Mouse (Mus musculus) forebrain, embryonic 15.5 days (tissue): ENCODE measurements at regions not wholly inside any gene's neighbourhood (a gene's known extent, or its start where the extent isn't known, plus 50 kb on each side); places are given as distances from the start of the nearest gene placed in this dataset.

Source experiments
- ATAC-seq: fragments of 200-750 bp; cut with Nextera tagmentation; replicated peaks from 2 replicates; pipeline ENCODE4 v1.8.0; 2017; ENCODE audit warnings: mild to moderate bottlenecking, moderate TSS enrichment, moderate library complexity
- H3K27ac ChIP-seq: fragments of 300-500 bp; sonication (generic); replicated peaks from 2 replicates; pipeline ENCODE4 v1.5.1; 2015; ENCODE audit warnings: mild to moderate bottlenecking, inconsistent platforms
- H3K27me3 ChIP-seq: fragments of 300-500 bp; sonication (generic); 2 replicates; pipeline ENCODE4 v1.6.1; 2015; ENCODE audit warnings: inconsistent platforms
- H3K36me3 ChIP-seq: fragments of 300-500 bp; sonication (generic); 2 replicates; pipeline ENCODE4 v1.6.1; 2015; ENCODE audit warnings: mild to moderate bottlenecking, inconsistent platforms
- H3K4me1 ChIP-seq: fragments of 300-500 bp; sonication (generic); 2 replicates; pipeline ENCODE4 v1.6.1; 2015; ENCODE audit warnings: inconsistent platforms
- H3K4me2 ChIP-seq: fragments of 300-500 bp; sonication (generic); replicated peaks from 2 replicates; pipeline ENCODE4 v1.6.1; 2015; ENCODE audit warnings: mild to moderate bottlenecking, inconsistent platforms
- H3K4me3 ChIP-seq: fragments of 300-500 bp; sonication (generic); 2 replicates; pipeline ENCODE4 v1.5.1; 2015; ENCODE audit warnings: mild to moderate bottlenecking, inconsistent platforms
- H3K9ac ChIP-seq: fragments of 300-500 bp; sonication (generic); replicated peaks from 2 replicates; pipeline ENCODE4 v1.6.1; 2015; ENCODE audit warnings: mild to moderate bottlenecking, inconsistent platforms
- H3K9me3 ChIP-seq: fragments of 300-500 bp; sonication (generic); 2 replicates; pipeline ENCODE4 v1.6.1; 2016; ENCODE audit warnings: inconsistent platforms
- WGBS: fragments of 180-500 bp; shearing (Covaris S2); methylation state at CpG from one replicate; pipeline ENCODE4 v1.1.7; 2015; ENCODE audit warnings: mixed read lengths; 5-methylcytosine and 5-hydroxymethylcytosine counted together

GRCm38 (mm10) chrX:11181855-11182254 lies 117.2 kb upstream of the H2al1a start:
- H3K4me3 ChIP-seq: no peak overlapping the region
- H3K9me3 ChIP-seq: no peaks in the 10 kb centered on the region
- H3K27me3 ChIP-seq: no peaks in the 10 kb centered on the region
- no peaks in the 10 kb centered on the region for H3K4me1 ChIP-seq
- 78% methylated on average over 12 of the region's 12 CpGs for WGBS
- H3K4me2 ChIP-seq: no peak overlapping the region
- no peak overlapping the region for H3K9ac ChIP-seq
- H3K36me3 ChIP-seq: no peaks in the 10 kb centered on the region
- ATAC-seq: no peak
- H3K27ac ChIP-seq: no peak overlapping the region

GRCm38 (mm10) chrX:11190851-11191250 lies 108.2 kb upstream of the H2al1a start:
- Histone ChIP-seq H3K4me2 (no peak overlapping the region), H3K27me3 (no peaks in the 10 kb centered on the region), H3K4me1 (no peaks in the 10 kb centered on the region), H3K4me3 (no peak overlapping the region), H3K9me3 (no peaks in the 10 kb centered on the region), H3K27ac (no peak overlapping the region), H3K9ac (no peak overlapping the region), H3K36me3 (no peaks in the 10 kb centered on the region)
- WGBS: 92% methylated on average over 6 of the region's 6 CpGs
- ATAC-seq: no peak

GRCm38 (mm10) chrX:11204135-11204534 lies 94.9 kb upstream of the H2al1a start:
- WGBS: 90% methylated on average over 2 of the region's 2 CpGs
- Histone ChIP-seq H3K27me3 (no peaks in the 10 kb centered on the region), H3K9ac (no peak overlapping the region), H3K36me3 (no peaks in the 10 kb centered on the region), H3K4me2 (no peak overlapping the region), H3K9me3 (no peaks in the 10 kb centered on the region), H3K4me1 (no peaks in the 10 kb centered on the region), H3K4me3 (no peak overlapping the region), H3K27ac (no peak overlapping the region)
- no peak for ATAC-seq

GRCm38 (mm10) chrX:11209895-11210294 lies 89.2 kb upstream of the H2al1a start:
- Histone ChIP-seq H3K4me1 (no peaks in the 10 kb centered on the region), H3K9me3 (no peaks in the 10 kb centered on the region), H3K36me3 (no peaks in the 10 kb centered on the region), H3K4me2 (no peak overlapping the region), H3K4me3 (no peak overlapping the region), H3K27ac (no peak overlapping the region), H3K27me3 (no peaks in the 10 kb centered on the region), H3K9ac (no peak overlapping the region)
- WGBS: 78% methylated on average over 5 of the region's 5 CpGs
- ATAC-seq: no peak

GRCm38 (mm10) chrX:11212811-11213210 lies 86.2 kb upstream of the H2al1a start:
- 84% methylated on average over 1 of the region's 1 CpGs for WGBS
- ATAC-seq: no peak

GRCm38 (mm10) chrX:11213492-11213891 lies 85.6 kb upstream of the H2al1a start:
- no peak overlapping the region for H3K9ac ChIP-seq
- no peaks in the 10 kb centered on the region for H3K4me1 ChIP-seq
- H3K36me3 ChIP-seq: no peaks in the 10 kb centered on the region
- no peaks in the 10 kb centered on the region for H3K27me3 ChIP-seq
- H3K4me2 ChIP-seq: no peak overlapping the region
- WGBS: 69% methylated on average over 3 of the region's 3 CpGs
- no peak for ATAC-seq
- no peak overlapping the region for H3K27ac ChIP-seq
- no peaks in the 10 kb centered on the region for H3K9me3 ChIP-seq
- no peak overlapping the region for H3K4me3 ChIP-seq

More at GRCm38 (mm10) chrX:11212811-11213210, 86.2 kb upstream of the H2al1a start:
- Histone ChIP-seq H3K27ac (no peak overlapping the region), H3K4me2 (no peak overlapping the region), H3K27me3 (no peaks in the 10 kb centered on the region), H3K36me3 (no peaks in the 10 kb centered on the region), H3K4me1 (no peaks in the 10 kb centered on the region), H3K9ac (no peak overlapping the region), H3K4me3 (no peak overlapping the region), H3K9me3 (no peaks in the 10 kb centered on the region)

- no peak for ATAC-seq
- WGBS: 79% methylated on average over 1 of the region's 1 CpGs
Observed at GRCm38 (mm10) chrX:11239066-11239465, 60.0 kb upstream of the H2al1a start.

GRCm38 (mm10) chrX:11245576-11245975 lies 53.5 kb upstream of the H2al1a start:
- H3K27me3 ChIP-seq: no peaks in the 10 kb centered on the region
- no peak overlapping the region for H3K27ac ChIP-seq
- WGBS: 89% methylated on average over 3 of the region's 3 CpGs
- no peaks in the 10 kb centered on the region for H3K4me1 ChIP-seq
- ATAC-seq: no peak
- no peak overlapping the region for H3K4me2 ChIP-seq
- H3K9ac ChIP-seq: no peak overlapping the region
- no peaks in the 10 kb centered on the region for H3K36me3 ChIP-seq
- H3K9me3 ChIP-seq: no peaks in the 10 kb centered on the region
- H3K4me3 ChIP-seq: no peak overlapping the region

More at GRCm38 (mm10) chrX:11239066-11239465, 60.0 kb upstream of the H2al1a start:
- Histone ChIP-seq H3K4me2 (no peak overlapping the region), H3K36me3 (no peaks in the 10 kb centered on the region), H3K4me3 (no peak overlapping the region), H3K27me3 (no peaks in the 10 kb centered on the region), H3K4me1 (no peaks in the 10 kb centered on the region), H3K9ac (no peak overlapping the region), H3K9me3 (no peaks in the 10 kb centered on the region), H3K27ac (no peak overlapping the region)
